Comparison of ENCODE assay signal across 12 mouse cellular contexts in genomic region chr3:75624627-75625026, GRCm38 (mm10).
"Had no signal": no experiment of that assay in that cellular context is flagged by ENCODE, and none has a peak within 500 bp of the region (broad histone marks: within the 10 kb centered on the region; RNA-seq: fewer than 3 reads in every experiment).

No protein-coding gene starts in this region.

- DNase-seq: retina, postnatal 1 day; right cerebral cortex, adult 18-20 months; right cerebral cortex, postnatal 14 days; right cerebral cortex, postnatal 25 days; right cerebral cortex, postnatal 4 days; spleen, adult 18-20 months; thymus, adult 18-20 months; thymus, adult 2 months; thymus, postnatal 14 days; thymus, postnatal 25 days; thymus, postnatal 36 days; thymus, postnatal 4 days had no signal
